Mouse (Mus musculus) left cerebral cortex, postnatal 4 days (tissue): ENCODE results near the gene Sdk1. TPM values are rescaled to one million over a fixed set of nuclear protein-coding genes. Genes with fewer than 3 reads are reported as not detected.

ENCODE experiments used
- DNase-seq: peaks from one replicate; pipeline ENCODE4 v3.0.0-alpha.2; 2022
- intact Hi-C: fragments of 180-260 bp; cut with DNase I; formaldehyde crosslinking; loops from one replicate; pipeline ENCODE4 v1.15.1; 2025
- total RNA-seq, 2 experiments: library from RNA; stranded (reverse); gene quantifications; 2 replicates each; pipeline ENCODE4 v1.2.3; 2021

Sdk1 gene
- total RNA-seq, 2 experiments from 2014 or later = 18.2 to 19.4 TPM

DNA sequence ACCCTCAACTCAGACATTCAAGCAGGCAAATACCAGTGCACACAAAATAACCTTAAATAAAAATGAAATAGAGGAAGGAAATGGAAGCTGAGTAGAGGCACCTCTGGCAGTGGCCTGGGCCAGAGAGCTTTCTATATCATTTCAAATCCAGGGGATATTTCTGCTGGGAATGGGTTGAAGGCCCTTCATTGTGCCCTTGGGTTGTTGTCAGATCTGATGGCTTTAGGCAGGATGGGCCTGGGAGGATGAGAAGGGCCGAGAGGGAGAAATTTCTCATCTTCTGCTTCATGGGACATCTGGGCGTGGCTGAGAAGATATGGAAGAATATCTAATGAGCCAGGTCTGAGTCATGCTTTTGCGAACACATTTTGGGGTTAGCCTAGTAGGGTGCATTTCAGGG is 186.8 kb downstream of the Sdk1 start:
- DNase-seq = no peak
- intact Hi-C loops = no loop called here

DNA sequence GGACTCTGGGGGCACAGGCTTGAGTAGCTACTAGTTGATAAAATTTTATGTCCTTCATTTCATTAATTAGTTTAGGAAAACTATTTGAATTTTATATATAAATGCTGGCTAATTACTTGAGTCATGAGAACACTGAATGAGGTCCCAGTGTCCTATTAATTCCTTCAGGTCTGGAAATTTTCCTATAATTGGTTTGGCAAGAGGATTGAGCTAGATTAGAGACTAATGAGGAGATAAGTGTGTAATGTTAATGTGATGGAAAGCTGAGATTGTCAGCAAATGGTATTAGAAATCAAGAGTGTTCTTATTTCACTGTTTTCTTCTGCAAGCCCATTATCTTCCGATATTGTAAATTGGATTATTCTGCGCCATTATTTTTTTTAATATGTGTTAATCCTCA is 192.0 kb downstream of the Sdk1 start:
- DNase-seq = no peak
- intact Hi-C loops = no loop called here

DNA sequence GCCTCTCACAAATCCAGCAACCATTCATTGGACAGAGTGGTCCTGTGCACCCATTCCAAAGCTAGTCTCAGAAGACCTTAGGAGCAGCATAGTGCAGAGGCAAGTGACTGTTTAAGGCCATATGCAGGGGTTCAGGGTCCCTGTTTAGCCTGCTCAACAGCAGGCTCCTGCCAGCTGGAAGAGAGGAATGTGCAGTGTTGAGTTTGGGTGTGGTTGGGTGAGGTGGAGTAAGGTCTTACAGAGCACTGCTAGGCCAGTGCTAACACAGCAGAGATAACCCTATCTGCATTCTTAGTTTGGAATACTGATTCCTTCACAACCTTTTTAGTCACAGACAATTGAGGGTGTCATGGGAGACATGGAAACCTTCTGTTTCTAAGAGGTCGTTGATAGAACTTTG is 206.0 kb downstream of the Sdk1 start:
- intact Hi-C loops = no loop called here
- no peak for DNase-seq

DNA sequence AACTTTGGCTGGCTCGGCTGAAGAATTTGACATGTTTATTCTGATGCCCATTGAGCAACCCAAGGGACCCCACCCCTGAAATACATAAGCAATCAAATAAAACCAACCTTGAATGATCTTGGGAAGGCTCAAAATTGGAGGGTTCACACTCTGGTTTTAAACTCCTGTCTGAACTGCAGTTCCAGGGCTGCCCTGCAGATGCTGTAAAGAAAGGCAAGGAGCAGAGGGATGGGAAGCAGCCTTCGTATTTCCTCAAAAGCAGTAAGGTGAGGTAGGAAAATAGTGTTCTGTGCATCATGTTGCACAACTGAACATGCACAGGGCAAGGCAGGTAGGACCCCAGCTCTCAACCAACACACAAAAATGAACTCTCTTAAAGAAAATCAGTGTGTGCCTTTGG is 222.1 kb downstream of the Sdk1 start:
- intact Hi-C loops = no loop called here
- no peak for DNase-seq

DNA sequence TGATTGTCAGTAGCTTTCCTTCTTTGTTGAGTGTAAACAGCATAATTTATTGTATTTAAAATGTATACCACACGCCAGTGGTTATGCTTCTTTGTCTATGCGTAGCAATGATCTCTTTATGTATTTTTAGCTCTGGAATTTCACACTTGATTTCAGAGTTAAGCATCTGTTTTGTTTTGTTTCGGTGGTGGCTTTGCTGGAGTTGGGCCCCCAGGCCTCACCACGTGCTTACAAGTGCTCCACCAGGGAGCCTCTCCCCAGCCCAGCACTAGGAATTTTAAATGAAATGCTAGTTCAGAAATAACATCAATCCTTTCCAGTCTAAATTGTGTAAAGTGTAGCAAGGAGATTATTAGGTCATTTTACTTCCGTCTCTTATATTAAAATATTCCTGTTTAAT is 227.5 kb downstream of the Sdk1 start:
- intact Hi-C loops = no loop called here
- no peak for DNase-seq

DNA sequence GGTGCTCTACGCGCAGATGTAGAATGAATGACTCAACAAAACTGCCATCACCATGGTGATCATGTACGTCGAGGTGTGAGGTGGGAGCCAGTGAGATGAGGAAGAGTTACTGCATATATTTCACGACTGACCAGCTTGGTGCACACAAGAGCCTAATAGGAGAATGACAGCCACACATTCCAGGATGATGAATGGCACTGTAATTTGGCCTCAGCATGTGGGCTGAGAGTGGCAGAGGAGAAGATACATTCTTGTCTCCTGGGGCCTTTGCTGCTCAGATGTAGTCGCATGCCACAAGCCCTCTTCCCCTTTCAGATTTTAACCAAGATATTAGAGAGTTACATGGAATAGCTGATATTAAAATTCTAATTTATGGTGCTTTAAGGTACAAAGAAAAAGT is 264.0 kb downstream of the Sdk1 start:
- intact Hi-C loops = no loop called here
- peak; percentile 23 for DNase-seq

DNA sequence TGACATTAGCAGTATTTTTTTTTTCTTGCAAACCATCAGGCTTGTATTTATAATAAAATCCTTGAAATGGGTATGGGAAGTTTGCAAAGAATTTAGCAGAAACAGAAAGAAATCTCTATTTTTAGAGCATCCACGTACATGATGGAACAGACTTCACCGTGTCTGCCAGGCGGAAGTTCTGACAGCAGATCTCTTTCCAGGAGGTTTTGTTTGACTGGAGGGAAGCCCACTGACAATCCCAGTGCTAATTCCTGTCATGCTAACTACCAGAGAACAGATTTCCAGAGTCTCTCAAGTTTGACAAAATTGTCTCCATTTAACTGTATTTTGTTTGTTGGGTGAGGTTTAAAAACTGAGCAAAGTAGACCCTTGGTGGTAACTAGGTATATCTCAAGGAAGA is 265.1 kb downstream of the Sdk1 start:
- DNase-seq = no peak
- intact Hi-C loops = no loop called here

DNA sequence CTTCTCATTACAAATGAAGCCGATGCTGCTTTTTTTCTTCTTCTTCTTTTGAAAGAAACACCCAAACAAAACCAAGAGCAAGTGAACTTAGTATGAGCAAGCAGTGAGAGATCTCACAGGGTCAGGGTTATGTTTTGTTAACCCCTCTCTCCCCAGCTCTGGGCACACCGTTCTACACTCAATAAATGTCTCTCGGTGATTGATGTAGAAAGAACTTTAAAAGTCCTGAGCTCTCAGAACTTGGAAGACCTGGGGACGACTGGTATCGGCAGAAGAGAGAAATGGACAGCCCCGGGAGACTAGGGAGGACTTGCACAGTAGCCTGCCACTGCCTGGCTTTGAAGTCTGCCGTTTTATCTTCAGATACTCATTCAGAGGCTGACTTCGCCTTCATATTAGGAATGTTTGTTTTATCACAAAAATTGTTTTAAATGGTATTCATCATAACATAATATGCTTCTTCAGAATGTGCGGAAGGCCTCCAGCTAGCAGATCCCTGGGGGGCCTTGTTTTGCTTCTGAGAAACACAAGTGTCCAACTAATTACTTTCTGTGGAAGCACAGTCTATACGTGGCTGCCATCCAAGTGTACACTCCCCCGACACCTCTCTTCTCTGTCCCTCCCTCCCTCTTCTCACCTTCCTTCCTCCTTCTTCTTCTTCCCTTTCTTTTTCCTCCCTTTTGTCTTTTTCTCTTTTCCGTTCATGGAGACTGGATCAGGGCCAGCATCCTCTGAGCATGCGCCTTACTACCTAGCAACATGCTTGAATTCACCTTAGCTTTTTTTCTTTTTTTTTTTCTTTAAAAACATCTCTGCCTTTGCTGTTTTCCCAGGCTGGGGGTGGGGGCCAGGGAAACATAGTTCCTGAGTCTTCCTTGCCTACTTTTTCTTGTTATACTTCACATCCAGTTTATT is 283.8 kb downstream of the Sdk1 start:
- intact Hi-C loops = no loop called here
- DNase-seq = no peak

DNA sequence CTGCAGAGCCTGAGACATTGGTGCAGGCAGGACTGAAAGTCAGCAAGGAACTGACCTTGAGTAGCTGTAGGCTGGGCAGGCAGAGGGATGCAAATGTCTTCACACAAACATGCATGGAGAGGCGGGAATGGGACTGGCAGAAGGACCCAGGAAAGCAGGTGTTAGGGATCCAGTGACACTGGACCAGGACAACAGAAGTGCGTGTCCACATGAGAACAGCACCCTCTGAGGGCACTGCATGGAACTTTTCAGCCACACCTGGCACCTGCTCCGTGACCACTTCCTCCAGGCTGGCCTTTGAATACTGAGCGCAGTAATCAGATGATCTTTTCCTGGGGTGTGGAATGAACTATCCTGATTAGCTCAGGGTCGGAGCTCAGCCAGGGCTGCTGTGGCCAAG is 298.9 kb downstream of the Sdk1 start:
- intact Hi-C loops = no loop called here
- DNase-seq = no peak

DNA sequence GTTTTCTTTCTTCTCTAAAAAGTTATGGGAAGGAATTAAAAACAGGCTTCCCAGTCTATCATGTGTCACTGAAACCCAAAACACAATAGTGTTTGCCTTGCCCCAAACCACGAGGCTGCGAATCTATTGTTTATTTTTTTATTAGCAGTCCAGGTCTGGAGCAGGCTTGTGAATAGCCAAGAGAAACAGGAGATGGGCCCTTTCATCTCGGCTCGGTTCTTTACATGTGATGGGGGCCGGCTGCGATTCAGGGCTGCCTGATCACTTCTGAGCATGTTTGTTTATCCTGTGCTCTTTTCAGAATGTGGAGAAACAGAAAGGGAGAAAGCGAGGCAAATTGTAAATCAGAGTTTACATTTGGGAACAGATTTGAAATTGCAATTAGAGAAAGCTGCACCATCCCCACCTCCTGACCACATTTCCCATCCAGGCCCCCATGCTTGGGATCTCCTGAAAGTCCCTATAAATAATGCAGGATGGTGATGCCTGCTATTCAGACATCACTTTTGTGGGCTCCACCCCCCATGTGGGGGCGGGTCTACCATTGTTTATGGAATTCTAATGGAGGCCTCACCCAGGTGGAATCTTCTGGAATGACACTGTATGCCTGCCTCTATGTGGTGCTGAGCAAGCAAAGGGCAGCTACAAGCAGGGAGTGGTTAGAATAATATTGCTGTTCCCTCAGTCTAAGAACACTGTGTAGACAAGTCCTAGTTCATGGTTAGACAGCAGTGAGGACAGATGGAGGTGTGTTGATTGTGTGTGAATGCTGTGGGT is 301.8 kb downstream of the Sdk1 start:
- intact Hi-C loops = no loop called here
- no peak for DNase-seq

DNA sequence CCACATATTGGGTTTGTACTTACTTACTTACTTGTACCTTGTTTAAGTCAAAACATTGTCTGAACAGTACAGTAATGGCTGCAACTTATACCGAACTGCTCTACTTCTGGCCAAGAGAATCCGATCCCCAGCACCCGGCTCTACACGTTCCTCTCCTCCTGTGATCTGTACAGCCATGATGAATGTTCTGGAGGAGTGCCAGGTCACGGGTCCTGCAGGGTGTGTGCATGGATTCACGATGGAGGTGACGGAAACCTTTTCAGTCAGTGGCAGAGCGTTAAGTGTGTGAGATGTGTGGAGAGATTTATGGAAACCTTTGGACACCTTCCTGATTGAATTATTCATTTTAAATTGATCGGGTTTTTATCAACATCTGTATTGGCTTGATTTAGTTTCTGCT is 312.2 kb downstream of the Sdk1 start:
- no peak for DNase-seq

DNA sequence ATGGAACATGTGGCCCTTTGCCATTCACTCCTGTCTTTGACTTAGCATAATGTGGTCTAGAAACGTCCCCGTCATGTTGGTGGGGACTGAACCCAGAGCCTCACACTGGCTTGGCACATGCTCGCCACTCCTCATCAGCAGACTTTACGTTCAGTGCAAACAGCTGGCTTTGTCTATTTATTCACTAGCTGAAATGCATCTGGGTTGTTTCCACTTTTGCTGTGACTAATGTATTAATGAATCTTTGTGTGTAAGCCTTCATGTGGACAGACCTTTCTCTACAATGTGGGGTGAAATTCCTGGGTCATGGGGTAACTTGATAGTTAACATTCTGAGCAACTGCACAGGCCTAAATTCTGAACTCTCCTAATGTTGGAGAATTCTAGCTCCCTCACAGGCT is 317.4 kb downstream of the Sdk1 start:
- intact Hi-C loops = no loop called here
- no peak for DNase-seq

More for the DNA sequence above, 312.2 kb downstream of the Sdk1 start:
- intact Hi-C loops = no loop called here

DNA sequence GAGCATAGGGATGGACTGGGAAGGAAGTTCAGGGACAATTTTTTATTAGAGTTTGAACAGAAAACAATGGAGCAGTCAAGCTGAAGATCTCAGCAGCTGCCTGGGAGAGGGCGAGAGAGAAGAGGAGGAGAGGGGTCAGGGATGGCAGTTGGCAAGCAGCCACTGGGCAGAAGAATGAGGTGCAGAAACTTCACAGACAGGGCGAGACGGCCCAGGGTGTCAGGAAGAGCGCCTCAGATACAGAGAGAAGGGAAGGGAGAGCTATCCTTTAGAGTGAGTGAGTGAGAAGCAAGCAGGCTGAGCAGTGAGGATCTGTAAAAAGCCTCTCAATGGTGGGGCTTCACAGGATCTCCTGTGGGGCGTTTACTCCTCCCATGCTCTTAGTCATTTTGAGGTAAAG is 319.0 kb downstream of the Sdk1 start:
- DNase-seq = no peak
- intact Hi-C loops = no loop called here

DNA sequence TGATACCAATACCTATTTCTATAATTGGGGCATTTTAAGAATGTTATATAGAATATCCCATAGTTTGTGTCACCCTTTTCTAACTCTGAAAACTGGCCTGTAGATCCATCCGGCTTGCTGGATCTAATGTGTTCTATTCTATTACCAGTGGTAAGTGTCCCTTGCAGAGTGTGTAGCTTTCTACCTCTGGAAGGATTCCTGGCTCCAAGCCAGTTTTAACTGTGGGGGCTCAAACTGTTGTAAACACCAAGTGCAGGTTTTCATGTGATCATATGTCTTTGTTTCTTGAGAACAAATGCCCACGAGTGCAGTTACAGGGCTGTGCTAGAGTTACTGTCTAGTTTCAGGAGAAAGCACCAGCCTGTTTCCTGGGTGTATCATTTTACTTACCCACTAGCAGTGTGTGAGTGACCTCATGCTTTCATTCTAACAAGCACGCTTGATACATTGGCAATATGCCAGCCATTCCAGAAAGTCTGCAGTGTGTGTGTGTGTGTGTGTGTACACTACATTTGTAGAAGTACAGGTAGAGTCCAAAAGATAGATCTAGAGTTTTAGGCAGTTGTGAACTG is 320.8 kb downstream of the Sdk1 start:
- intact Hi-C loops = no loop called here
- DNase-seq = no peak

DNA sequence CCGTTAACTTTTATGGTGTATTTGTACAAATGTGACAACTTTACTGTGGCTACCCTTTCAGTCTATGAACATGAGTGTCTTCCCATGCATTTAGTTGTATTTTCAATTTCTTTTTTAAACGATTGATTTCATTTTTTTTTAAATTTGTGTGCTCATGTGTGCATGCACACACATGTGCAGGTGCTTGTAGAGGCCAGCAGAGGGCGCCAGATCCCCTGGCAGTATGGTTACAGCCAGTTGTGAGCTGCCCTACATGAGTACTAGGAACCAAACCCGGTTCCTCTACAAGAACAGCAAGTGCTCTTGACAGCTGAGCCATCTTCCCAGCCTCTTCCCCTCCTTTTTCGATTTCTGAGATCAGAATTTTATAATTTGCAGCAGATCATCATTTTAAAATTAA is 322.9 kb downstream of the Sdk1 start:
- intact Hi-C loops = no loop called here
- no peak for DNase-seq

DNA sequence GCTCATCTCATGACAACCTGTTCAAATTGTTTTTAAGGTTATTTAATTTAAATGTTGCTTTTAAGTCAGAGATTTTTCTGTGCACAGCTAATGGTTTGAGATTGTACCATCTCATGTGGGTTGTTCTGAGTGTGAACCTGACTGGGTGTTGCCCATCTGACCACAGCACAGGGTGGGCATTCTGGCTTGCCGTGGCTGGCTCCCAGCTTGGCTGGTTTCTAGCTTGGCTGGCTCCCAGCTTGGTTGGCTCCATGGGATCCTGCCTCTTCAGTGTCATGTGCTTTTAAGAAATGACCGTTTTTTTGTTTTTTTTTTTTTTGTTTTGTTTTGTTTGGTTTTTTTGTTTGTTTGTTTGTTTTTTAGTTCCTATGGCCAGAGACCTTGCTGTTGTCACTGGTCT is 326.8 kb downstream of the Sdk1 start:
- intact Hi-C loops = no loop called here
- peak; percentile 74 for DNase-seq

DNA sequence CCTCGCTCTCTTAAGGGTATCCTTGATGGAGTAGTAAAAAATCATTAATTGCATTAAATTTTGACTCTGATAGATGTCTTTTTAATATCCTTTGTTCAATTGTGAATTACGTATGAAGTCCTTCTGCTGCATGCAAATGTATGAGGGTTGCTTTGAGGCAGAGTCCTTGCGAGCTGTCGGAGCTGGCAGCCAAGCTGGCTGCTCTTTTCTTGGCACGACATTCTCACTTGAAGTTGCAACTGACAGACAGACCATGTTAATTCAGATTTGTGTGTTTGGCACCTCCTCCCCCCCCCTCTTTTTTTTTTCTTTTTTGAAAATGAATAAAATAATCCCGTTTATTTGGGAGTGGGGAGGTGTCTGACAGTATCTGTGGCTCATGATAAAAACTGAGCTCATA is 329.2 kb downstream of the Sdk1 start:
- peak; percentile 70 for DNase-seq
- intact Hi-C loops = no loop called here

DNA sequence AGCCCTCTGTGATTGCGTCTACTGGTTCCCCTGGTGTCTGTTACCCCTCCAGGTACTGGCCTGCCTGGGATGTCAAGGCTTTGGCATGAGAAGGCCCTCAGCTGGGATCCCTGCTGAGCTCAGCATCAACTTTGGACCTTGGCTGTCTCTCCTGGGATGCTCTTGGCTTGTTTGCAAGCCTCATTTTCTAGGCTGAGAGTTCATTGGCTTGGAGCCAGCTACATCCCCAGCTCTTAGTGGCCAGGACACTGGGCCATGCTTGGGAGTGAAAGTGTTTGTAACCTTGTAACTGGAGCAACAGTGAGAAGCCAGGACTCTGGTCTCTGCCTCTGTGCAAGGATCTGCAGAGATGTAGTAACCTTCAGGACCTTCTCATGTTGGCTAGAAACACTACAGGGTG is 333.0 kb downstream of the Sdk1 start:
- intact Hi-C loops = no loop called here
- peak; percentile 78 for DNase-seq

DNA sequence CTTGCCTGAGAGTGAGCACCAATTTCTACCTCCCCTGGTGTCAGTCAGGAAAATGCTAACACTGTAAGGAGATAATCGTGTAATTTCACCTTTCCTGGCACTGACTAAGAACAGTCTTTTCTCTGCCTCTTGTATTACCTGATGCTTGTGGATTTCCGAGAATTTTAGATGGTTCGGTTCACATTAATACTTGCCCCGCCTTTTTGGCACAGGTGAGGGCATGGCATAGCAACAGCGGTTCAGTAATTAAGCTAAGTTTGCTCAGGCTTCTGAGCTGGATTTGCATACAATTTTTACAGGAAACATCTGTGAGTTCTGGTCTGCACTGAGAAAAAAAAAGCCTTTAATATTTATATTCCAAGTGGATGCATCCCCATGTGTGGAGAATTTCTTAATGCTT is 350.0 kb downstream of the Sdk1 start:
- DNase-seq = no peak

DNA sequence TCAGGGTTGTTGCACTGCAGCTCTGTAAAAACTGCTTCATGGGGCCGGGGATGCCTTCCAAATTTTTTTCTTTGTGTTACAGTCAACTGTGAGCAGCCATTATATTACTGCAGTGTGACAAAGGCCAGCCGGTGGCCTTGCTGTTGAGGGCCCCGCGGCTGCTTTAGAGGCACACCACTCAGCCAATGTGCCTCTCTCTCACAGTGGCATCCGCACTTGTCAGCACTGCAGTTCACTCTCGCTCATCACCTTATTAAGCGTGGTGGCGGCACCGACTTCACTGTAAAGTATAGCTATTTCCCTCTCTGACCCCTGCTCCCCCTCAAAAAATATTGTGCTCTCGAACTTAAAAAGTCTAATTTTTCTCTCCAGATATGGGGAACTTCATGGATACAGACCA is 371.4 kb downstream of the Sdk1 start:
- intact Hi-C loops = no loop called here
- DNase-seq = no peak

More for the DNA sequence above, 350.0 kb downstream of the Sdk1 start:
- intact Hi-C loops = no loop called here

DNA sequence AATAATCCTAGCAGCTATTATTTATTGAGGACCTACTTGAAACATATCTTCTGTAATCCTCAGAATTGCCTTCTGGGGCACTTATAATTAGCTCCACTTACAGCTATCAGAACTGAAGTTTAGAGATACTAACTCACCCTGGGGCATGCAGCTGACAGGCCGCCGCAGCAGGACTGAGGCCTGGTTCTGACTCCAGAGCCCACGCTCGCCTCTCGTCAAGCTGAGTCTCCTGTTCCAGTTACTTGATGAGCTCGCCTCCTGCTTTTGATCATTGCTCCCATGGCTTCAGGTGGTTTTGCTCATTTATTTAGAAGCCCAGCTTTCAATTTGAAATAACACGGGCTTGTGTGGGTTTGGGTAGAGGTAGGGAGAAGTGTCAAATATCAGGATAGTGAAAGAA is 374.5 kb downstream of the Sdk1 start:
- no peak for DNase-seq
- intact Hi-C loops = no loop called here

DNA sequence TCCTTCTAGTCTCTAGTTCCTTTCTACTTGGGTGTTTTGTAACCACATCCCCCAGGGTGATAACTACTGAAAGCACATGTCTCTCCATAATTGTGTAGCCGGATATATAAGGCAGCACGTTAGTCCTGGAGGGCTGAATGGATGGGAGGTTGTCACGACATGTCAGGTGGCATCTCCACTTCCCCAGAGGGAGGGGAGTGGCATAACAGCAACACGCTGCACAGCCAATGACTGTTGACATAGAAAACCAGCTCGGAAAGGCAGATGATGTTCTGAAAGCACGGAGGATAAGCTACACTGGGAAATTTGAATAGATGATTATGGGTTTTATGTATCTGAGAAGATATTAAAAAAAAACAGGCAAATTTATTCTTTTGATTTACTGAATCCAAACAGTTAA is 376.4 kb downstream of the Sdk1 start:
- intact Hi-C loops = no loop called here

More for the DNA sequence above, 376.4 kb downstream of the Sdk1 start:
- no peak for DNase-seq
